Mouse (Mus musculus) MEL (cell line): ENCODE results near the gene Tecpr1. TPM values are rescaled to one million over a fixed set of nuclear protein-coding genes. Genes with fewer than 3 reads are reported as not detected.

Experiments used
- DNase-seq: peaks from one replicate; pipeline ENCODE4 v3.0.0; 2011; ENCODE audit warnings: low read depth, low spot score
- H3K27ac ChIP-seq: 2 replicates; pipeline ENCODE4 v1.5.1; 2012; ENCODE audit warnings: low read depth, mild to moderate bottlenecking, control low read depth, low read length, moderate library complexity; ENCODE audit not compliant: control insufficient read depth
- H3K27me3 ChIP-seq, 2 experiments: fragments of 150-350 bp in 1 of 2; sonication (generic) in 1 of 2; 2 replicates each; pipeline ENCODE4 v1.6.1; 2012; ENCODE audit warnings: low read length in 2 of 2, mild to moderate bottlenecking in 2 of 2, improper control_type of control experiment in 1 of 2, moderate library complexity in 1 of 2; ENCODE audit not compliant: insufficient read depth in 2 of 2, control insufficient read depth in 1 of 2
- H3K36me3 ChIP-seq, 2 experiments: 2 replicates each; pipeline ENCODE4 v1.6.1; 2012 to 2014; ENCODE audit warnings: low read length in 2 of 2, improper control_type of control experiment in 1 of 2, inconsistent platforms in 1 of 2, mild to moderate bottlenecking in 1 of 2; ENCODE audit not compliant: insufficient read depth in 2 of 2, control insufficient read depth in 1 of 2
- H3K4me1 ChIP-seq, 2 experiments: fragments of 150-350 bp in 1 of 2; sonication (generic) in 1 of 2; 2 replicates each; pipeline ENCODE4 v1.6.1; 2012; ENCODE audit warnings: low read length in 2 of 2, improper control_type of control experiment in 1 of 2, mild to moderate bottlenecking in 1 of 2; ENCODE audit not compliant: insufficient read depth in 2 of 2, control insufficient read depth in 1 of 2
- H3K4me3 ChIP-seq, 2 experiments: fragments of 150-350 bp in 1 of 2; sonication (generic) in 1 of 2; 2 replicates each; pipeline ENCODE4 v1.5.1; 2012; ENCODE audit warnings: low read depth in 2 of 2, low read length in 2 of 2, mild to moderate bottlenecking in 2 of 2, moderate library complexity in 2 of 2, control low read depth in 1 of 2, improper control_type of control experiment in 1 of 2; ENCODE audit not compliant: control insufficient read depth in 1 of 2, insufficient read depth in 1 of 2
- H3K79me2 ChIP-seq: 2 replicates; pipeline ENCODE4 v1.6.1; 2012; ENCODE audit warnings: mild to moderate bottlenecking, low read length, moderate library complexity; ENCODE audit not compliant: control insufficient read depth, poor library complexity, insufficient read depth
- H3K9ac ChIP-seq: 2 replicates; pipeline ENCODE4 v1.6.1; 2012; ENCODE audit warnings: low read depth, mild to moderate bottlenecking, control low read depth, low read length, moderate library complexity; ENCODE audit not compliant: control insufficient read depth, poor library complexity, severe bottlenecking
- H3K9me3 ChIP-seq: fragments of 150-350 bp; sonication (generic); replicated peaks from 2 replicates; pipeline ENCODE4 v1.6.1; 2012; ENCODE audit warnings: mild to moderate bottlenecking, low read length, improper control_type of control experiment, moderate library complexity; ENCODE audit not compliant: insufficient read depth
- CHD2 ChIP-seq: IDR thresholded peaks from 2 replicates; pipeline ENCODE4 v1.6.1; 2011; ENCODE audit warnings: low read length, improper control_type of control experiment
- CTCF ChIP-seq, 3 experiments: IDR thresholded peaks in 2 of 3; conservative IDR thresholded peaks in 1 of 3; 2 replicates each; pipeline ENCODE4 v1.5.1; 2011 to 2012; ENCODE audit warnings: low read length in 3 of 3, low read depth in 2 of 3, mild to moderate bottlenecking in 2 of 3, improper control_type of control experiment in 1 of 3, inconsistent platforms in 1 of 3, mixed read lengths in 1 of 3, moderate library complexity in 1 of 3; ENCODE audit not compliant: control insufficient read depth in 1 of 3, insufficient read depth in 1 of 3, poor library complexity in 1 of 3, severe bottlenecking in 1 of 3
- ELF1 ChIP-seq: IDR thresholded peaks from 2 replicates; pipeline ENCODE4 v1.6.1; 2014; ENCODE audit warnings: low read depth, mild to moderate bottlenecking, inconsistent platforms, low read length, improper control_type of control experiment, moderate library complexity
- EP300 ChIP-seq, 2 experiments: IDR thresholded peaks; 2 replicates each; pipeline ENCODE4 v1.6.1; 2011; ENCODE audit warnings: improper control_type of control experiment in 2 of 2, low read length in 2 of 2, low read depth in 1 of 2, mild to moderate bottlenecking in 1 of 2
- GABPA ChIP-seq: IDR thresholded peaks from 2 replicates; pipeline ENCODE4 v1.6.1; 2012; ENCODE audit warnings: low read depth, mild to moderate bottlenecking, inconsistent platforms, low read length, improper control_type of control experiment, moderate library complexity
- HCFC1 ChIP-seq: IDR thresholded peaks from 2 replicates; pipeline ENCODE4 v1.6.1; 2012; ENCODE audit warnings: low read depth, mild to moderate bottlenecking, inconsistent platforms, low read length, improper control_type of control experiment, moderate library complexity
- MAX ChIP-seq: IDR thresholded peaks from 2 replicates; pipeline ENCODE4 v1.6.1; 2011; ENCODE audit warnings: low read length, improper control_type of control experiment
- MAZ ChIP-seq: IDR thresholded peaks from 2 replicates; pipeline ENCODE4 v1.6.1; 2012; ENCODE audit warnings: low read depth, mild to moderate bottlenecking, inconsistent platforms, low read length, improper control_type of control experiment
- MXI1 ChIP-seq: IDR thresholded peaks from 2 replicates; pipeline ENCODE4 v1.6.1; 2011; ENCODE audit warnings: mild to moderate bottlenecking, low read depth, low read length, improper control_type of control experiment
- MYB ChIP-seq: IDR thresholded peaks from 2 replicates; pipeline ENCODE4 v1.6.1; 2011; ENCODE audit warnings: mild to moderate bottlenecking, low read depth, low read length, improper control_type of control experiment
- MYC ChIP-seq: IDR thresholded peaks from 2 replicates; pipeline ENCODE4 v1.6.1; 2011; ENCODE audit warnings: low read depth, mild to moderate bottlenecking, low read length, improper control_type of control experiment, moderate library complexity
- NRF1 ChIP-seq: IDR thresholded peaks from 2 replicates; pipeline ENCODE4 v1.6.1; 2014; ENCODE audit warnings: low read depth, mild to moderate bottlenecking, inconsistent platforms, low read length, improper control_type of control experiment, moderate library complexity; ENCODE audit not compliant: poor library complexity, insufficient read depth, severe bottlenecking
- POLR2A ChIP-seq, 2 experiments: IDR thresholded peaks; 2 replicates each; pipeline ENCODE4 v1.6.1; 2011 to 2012; ENCODE audit warnings: low read length in 2 of 2, mild to moderate bottlenecking in 2 of 2, control low read depth in 1 of 2, improper control_type of control experiment in 1 of 2, low read depth in 1 of 2, moderate library complexity in 1 of 2; ENCODE audit not compliant: control insufficient read depth in 1 of 2, insufficient read depth in 1 of 2, poor library complexity in 1 of 2
- RAD21 ChIP-seq: IDR thresholded peaks from 2 replicates; pipeline ENCODE4 v1.6.1; 2011; ENCODE audit warnings: mild to moderate bottlenecking, low read depth, low read length, improper control_type of control experiment
- TCF12 ChIP-seq: IDR thresholded peaks from 2 replicates; pipeline ENCODE4 v1.6.1; 2014; ENCODE audit warnings: low read depth, mild to moderate bottlenecking, inconsistent platforms, low read length, improper control_type of control experiment, moderate library complexity
- USF1 ChIP-seq: IDR thresholded peaks from 2 replicates; pipeline ENCODE4 v1.6.1; 2014; ENCODE audit warnings: low read depth, mild to moderate bottlenecking, inconsistent platforms, low read length, improper control_type of control experiment, moderate library complexity
- USF2 ChIP-seq, 2 experiments: IDR thresholded peaks; 2 replicates each; pipeline ENCODE4 v1.6.1; 2011 to 2012; ENCODE audit warnings: improper control_type of control experiment in 2 of 2, low read length in 2 of 2, borderline replicate concordance in 1 of 2, inconsistent platforms in 1 of 2, low read depth in 1 of 2, mild to moderate bottlenecking in 1 of 2; ENCODE audit not compliant: insufficient read depth in 1 of 2
- ZMIZ1 ChIP-seq: IDR thresholded peaks from 2 replicates; pipeline ENCODE4 v1.6.1; 2012; ENCODE audit warnings: low read depth, mild to moderate bottlenecking, inconsistent platforms, low read length, improper control_type of control experiment, moderate library complexity
- ZNF384 ChIP-seq: IDR thresholded peaks from 2 replicates; pipeline ENCODE4 v1.6.1; 2012; ENCODE audit warnings: low read depth, mild to moderate bottlenecking, inconsistent platforms, low read length, improper control_type of control experiment
- polyA plus RNA-seq, 2 experiments: library from polyadenylated mRNA; stranded (reverse) in 1 of 2; unstranded in 1 of 2; fragments of >175 nt in 1 of 2; fragments of >200 nt in 1 of 2; gene quantifications; 2 replicates each; pipeline versions ENCODE4 v1.2.1 to v1.2.4; 2012; ENCODE audit warnings: low replicate concordance in 2 of 2, low read depth in 1 of 2; ENCODE audit not compliant: insufficient read length in 2 of 2, insufficient read depth in 1 of 2, missing spikeins in 1 of 2
- total RNA-seq: library from RNA; depleted of rRNA; stranded (reverse); fragments of 300-350 nt; gene quantifications from 2 replicates; pipeline ENCODE4 v1.2.3, GENCODE M21; 2012

The Tecpr1 gene
- total and polyA plus RNA-seq, 3 experiments: 6.2 to 9.0 TPM; not detected in 1

GRCm38 (mm10) chr5:144188422-144188821 is 35.0 kb downstream of the Tecpr1 start:
- no peak overlapping the region for H3K27ac ChIP-seq
- no peak for TF ChIP-seq MXI1
- TF ChIP-seq USF1: no peak
- no peak for TF ChIP-seq MAZ
- no peak for TF ChIP-seq ZNF384
- no peak for TF ChIP-seq EP300 (IDR thresholded peaks at IDR 0.05; ENCODE audit: low read depth in 1 of 2, low read length in 2 of 2)
- no peak for TF ChIP-seq NRF1
- no peak for TF ChIP-seq POLR2A (IDR thresholded peaks at IDR 0.05; ENCODE audit: control insufficient read depth in 1 of 2, insufficient read depth in 1 of 2, low read depth in 1 of 2, low read length in 2 of 2, poor library complexity in 1 of 2)
- no peak for TF ChIP-seq HCFC1
- no peak for TF ChIP-seq TCF12
- no peak for TF ChIP-seq MAX
- TF ChIP-seq RAD21: no peak
- TF ChIP-seq ZMIZ1: no peak
- no peak for TF ChIP-seq USF2 (IDR thresholded peaks at IDR 0.05; ENCODE audit: borderline replicate concordance in 1 of 2, insufficient read depth in 1 of 2, low read depth in 1 of 2, low read length in 2 of 2)
- no peak for TF ChIP-seq MYB
- TF ChIP-seq CTCF (IDR thresholded peaks at IDR 0.05 in 2 of 3, conservative IDR thresholded peaks at IDR 0.05 in 1 of 3; ENCODE audit: control insufficient read depth in 1 of 3, insufficient read depth in 1 of 3, low read depth in 2 of 3, low read length in 3 of 3, poor library complexity in 1 of 3, severe bottlenecking in 1 of 3): no peak
- no peak for TF ChIP-seq CHD2
- no peak for TF ChIP-seq GABPA
- no peak for TF ChIP-seq ELF1
- TF ChIP-seq, all 39 proteins: peak for 0
- H3K79me2 ChIP-seq: no peaks in the 10 kb centered on the region
- no peaks in the 10 kb centered on the region; a peak in 2 of 4 replicates for H3K36me3 ChIP-seq
- H3K9ac ChIP-seq: no peak overlapping the region
- H3K4me1 ChIP-seq: peaks cover 0 to 3% of the 10 kb centered on the region in 2 experiments; a peak in 2 of 4 replicates
- H3K27me3 ChIP-seq: no peaks in the 10 kb centered on the region
- no peak overlapping the region for H3K4me3 ChIP-seq
- no peaks in the 10 kb centered on the region for H3K9me3 ChIP-seq
- no peak for DNase-seq

GRCm38 (mm10) chr5:144184350-144185045 is 38.9 kb downstream of the Tecpr1 start:
- H3K27ac ChIP-seq: no peak overlapping the region
- no peak overlapping the region for H3K9ac ChIP-seq
- no peak overlapping the region for H3K4me3 ChIP-seq
- no peaks in the 10 kb centered on the region; the same call in 1 of the 2 replicates for H3K79me2 ChIP-seq
- H3K4me1 ChIP-seq: peaks cover 0 to 5% of the 10 kb centered on the region in 2 experiments; a peak in 1 of 4 replicates
- no peak for DNase-seq
- peaks cover 0 to 4% of the 10 kb centered on the region in 2 experiments; a peak in 3 of 4 replicates for H3K36me3 ChIP-seq
- no peaks in the 10 kb centered on the region for H3K27me3 ChIP-seq
- H3K9me3 ChIP-seq: no peaks in the 10 kb centered on the region
- TF ChIP-seq MYC: no peak
